9 mouse cellular contexts compared by ENCODE assay signal in the genomic region with DNA sequence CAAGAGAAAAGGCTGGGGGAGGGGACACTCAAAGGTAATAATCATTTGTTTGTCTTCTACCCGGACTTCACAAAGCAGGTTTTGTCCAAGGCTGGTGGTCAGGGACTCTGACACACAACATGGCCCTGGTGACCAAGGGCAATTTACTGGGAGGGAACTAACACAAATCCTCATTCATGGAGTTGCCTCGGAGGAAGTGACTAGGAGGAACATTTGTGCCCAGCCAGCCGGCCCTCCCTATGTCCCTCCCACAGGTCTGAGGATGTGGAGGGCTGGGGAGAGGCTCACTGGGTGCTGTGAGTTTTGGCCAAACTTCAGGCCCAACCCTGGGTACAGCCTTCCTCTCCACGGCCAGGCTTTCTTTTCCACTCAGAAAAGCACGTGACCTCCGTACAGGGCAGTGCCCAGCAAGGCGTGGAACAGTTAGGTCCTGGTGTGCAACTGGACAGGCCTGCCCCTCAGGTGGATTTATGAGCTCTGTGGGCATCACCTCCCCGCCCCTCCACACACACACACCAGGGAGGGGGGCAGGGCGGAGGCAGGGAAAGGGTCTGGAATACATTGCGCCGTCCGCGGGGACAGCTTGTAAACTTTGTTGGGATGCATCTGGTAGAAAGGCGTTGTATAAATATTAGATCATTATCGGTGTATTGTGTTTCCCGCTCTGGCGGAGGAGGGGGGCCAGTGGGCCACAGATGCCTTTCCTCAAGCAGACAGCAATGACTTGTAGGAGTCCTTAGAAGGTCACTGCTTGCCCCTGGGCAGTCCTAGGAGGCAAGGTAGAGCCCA. TPM values are rescaled to one million over a fixed set of nuclear protein-coding genes. Genes with fewer than 3 reads are reported as not detected.
A peak's percentile ranks its signal among the peaks of the same experiment; 100 is the strongest.
DNase-seq lines count a peak whose midpoint lies in the region; ATAC-seq lines count a peak whose summit lies in the region.
"Had no signal": no experiment of that assay in that cellular context is flagged by ENCODE, and none has a peak within 500 bp of the region (broad histone marks: within the 10 kb centered on the region; RNA-seq: fewer than 3 reads in every experiment).

No protein-coding gene starts in this region.

- H3K9me3 ChIP-seq in hindbrain, embryonic 11.5 days (ENCODE audit: control insufficient read depth, low read length) = no peaks in the 10 kb centered on the region
- no peaks in the 10 kb centered on the region for H3K9me3 ChIP-seq in limb, embryonic 10.5 days (replicated peaks)
- no peaks in the 10 kb centered on the region for H3K9me3 ChIP-seq in neural tube, embryonic 11.5 days (ENCODE audit: control insufficient read depth, low read length)

- H3K27ac ChIP-seq in hindbrain, embryonic 11.5 days (ENCODE audit: low read depth, low read length) = no peak overlapping the region
- H3K27ac ChIP-seq in limb, embryonic 10.5 days = peak overlapping the region; percentile 86
- H3K27ac ChIP-seq in neural tube, embryonic 11.5 days (ENCODE audit: low read depth, low read length) = no peak overlapping the region

- 57% methylated on average over 17 of the region's 17 CpGs for WGBS in hindbrain, embryonic 11.5 days
- 37% methylated on average over 17 of the region's 17 CpGs for WGBS in limb, embryonic 10.5 days
- WGBS in neural tube, embryonic 11.5 days = 39% methylated on average over 17 of the region's 17 CpGs

- no peaks in the 10 kb centered on the region for H3K36me3 ChIP-seq in hindbrain, embryonic 11.5 days (ENCODE audit: control insufficient read depth, insufficient read depth, low read length)
- H3K36me3 ChIP-seq in limb, embryonic 10.5 days = no peaks in the 10 kb centered on the region
- H3K36me3 ChIP-seq in neural tube, embryonic 11.5 days (ENCODE audit: control insufficient read depth, insufficient read depth, low read length) = no peaks in the 10 kb centered on the region

- H3K4me2 ChIP-seq in hindbrain, embryonic 11.5 days (replicated peaks; ENCODE audit: low read depth, low read length) = no peak overlapping the region
- no peak overlapping the region for H3K4me2 ChIP-seq in neural tube, embryonic 11.5 days (ENCODE audit: low read depth)

- ATAC-seq in hindbrain, embryonic 11.5 days (ENCODE audit: low FRiP score) = peak; percentile 47
- peak; percentile 51 for ATAC-seq in neural tube, embryonic 11.5 days (ENCODE audit: insufficient read depth, low FRiP score, low TSS enrichment)
- no peak for ATAC-seq in frontal cortex, adult (ENCODE audit: low TSS enrichment)
- ATAC-seq in erythroblast, adult 5-6 weeks (replicated peaks; ENCODE audit: low FRiP score, poor library complexity, severe bottlenecking) = no peak
- no peak for ATAC-seq in granulocyte monocyte progenitor cell, adult 5-6 weeks (replicated peaks; ENCODE audit: poor library complexity, severe bottlenecking)

- no peak overlapping the region for H3K4me3 ChIP-seq in hindbrain, embryonic 11.5 days (ENCODE audit: low read depth, low read length)
- peak overlapping the region; percentile 16; the same call in 1 of the 2 replicates for H3K4me3 ChIP-seq in limb, embryonic 10.5 days
- no peak overlapping the region for H3K4me3 ChIP-seq in neural tube, embryonic 11.5 days (ENCODE audit: low read depth, low read length)

- peak; percentile 53 for DNase-seq in embryo, embryonic 9.5 days (ENCODE audit: extremely low spot score)
- DNase-seq in hindbrain, embryonic 11.5 days (ENCODE audit: low spot score) = peak; percentile 37
- DNase-seq in limb, embryonic 10.5 days (ENCODE audit: low spot score) = peak; percentile 67
- peak; percentile 34 for DNase-seq in neural tube, embryonic 11.5 days (ENCODE audit: low spot score)
- DNase-seq in adrenal gland, postnatal 4 days (ENCODE audit: low spot score in 2 of 2) = no peak
- DNase-seq: heart, postnatal 14 days had no signal

- H3K4me1 ChIP-seq in hindbrain, embryonic 11.5 days (replicated peaks; ENCODE audit: control insufficient read depth, insufficient read depth, low read length) = no peaks in the 10 kb centered on the region
- peaks cover 67% of the 10 kb centered on the region for H3K4me1 ChIP-seq in limb, embryonic 10.5 days
- H3K4me1 ChIP-seq in neural tube, embryonic 11.5 days (ENCODE audit: control insufficient read depth, insufficient read depth, low read length) = peaks cover 8% of the 10 kb centered on the region

- H3K9ac ChIP-seq in hindbrain, embryonic 11.5 days (ENCODE audit: low read depth, low read length) = no peak overlapping the region
- no peak overlapping the region for H3K9ac ChIP-seq in neural tube, embryonic 11.5 days (ENCODE audit: low read length)

- no peaks in the 10 kb centered on the region for H3K27me3 ChIP-seq in hindbrain, embryonic 11.5 days (ENCODE audit: control insufficient read depth, insufficient read depth, low read length)
- H3K27me3 ChIP-seq in limb, embryonic 10.5 days (ENCODE audit: low read depth, poor library complexity, severe bottlenecking) = peaks cover 42% of the 10 kb centered on the region
- no peaks in the 10 kb centered on the region for H3K27me3 ChIP-seq in neural tube, embryonic 11.5 days (ENCODE audit: control insufficient read depth, insufficient read depth, low read length)

RNA-seq across cellular contexts. Expression of gene Gm12830, which starts 41.6 kb away (rescaled TPM):
- not detected in 2 replicates for polyA plus RNA-seq in hindbrain, embryonic 11.5 days (2014; fragmentation: Nextera tagmentation; extraction: Ambion mirVana)
- not detected in 2 replicates for polyA plus RNA-seq in limb, embryonic 10.5 days (2016; fragmentation: Nextera tagmentation; extraction: Ambion mirVana)
- polyA plus RNA-seq in neural tube, embryonic 11.5 days (2014; fragmentation: Nextera tagmentation; extraction: Ambion mirVana) = not detected in 2 replicates
- not detected in 2 replicates for total RNA-seq in erythroblast, adult 5-6 weeks (2015; ENCODE audit: low replicate concordance)
- total RNA-seq in erythroblast, adult 5-6 weeks (2017; ENCODE audit: low replicate concordance) = not detected in 2 replicates
- total RNA-seq in adrenal gland, postnatal 4 days (2021) = not detected
- not detected in 2 replicates for total RNA-seq in granulocyte monocyte progenitor cell, adult 5-6 weeks (2014; fragmentation: Nextera tagmentation)
- not detected in 2 replicates for total RNA-seq in granulocyte monocyte progenitor cell, adult 5-6 weeks (2017)
- total RNA-seq: heart, postnatal 14 days had no signal

Comparison
In these comparisons a context has a peak if more than half of its experiments do, and no peak if none do; other contexts are left out.
1. DNase-seq: peak in embryo, embryonic 9.5 days (single experiment), hindbrain, embryonic 11.5 days (single experiment), limb, embryonic 10.5 days (single experiment) and neural tube, embryonic 11.5 days (single experiment); none in adrenal gland, postnatal 4 days (0 of 2).
2. ATAC-seq: peak in hindbrain, embryonic 11.5 days (single experiment) and neural tube, embryonic 11.5 days (single experiment); none in frontal cortex, adult (single experiment), erythroblast, adult 5-6 weeks (single experiment) and granulocyte monocyte progenitor cell, adult 5-6 weeks (single experiment).